Mouse (Mus musculus): ENCODE results near the gene Setd4.

GRCm38 (mm10) chr16:93603439-93604212 is at the start of gene Setd4:
- TF ChIP-seq POLR2A (IDR thresholded peaks at IDR 0.05; ENCODE audit: insufficient read depth, low read depth, low read length) (peak; percentile 83), CTCF (IDR thresholded peaks at IDR 0.05; ENCODE audit: insufficient read depth, low read depth, low read length) (no peak)
